Mouse (Mus musculus) liver, embryonic 14.5 days (tissue): Measurements from ENCODE around the gene Rhag. TPM values are rescaled to one million over a fixed set of nuclear protein-coding genes. Genes with fewer than 3 reads are reported as not detected.

ENCODE experiments used
- ATAC-seq: fragments of 200-750 bp; cut with Nextera tagmentation; 2 replicates; pipeline ENCODE4 v1.8.0; 2017; ENCODE audit warnings: moderate number of reproducible peaks, mild to moderate bottlenecking, moderate library complexity; ENCODE audit not compliant: insufficient read depth
- DNase-seq, 3 experiments: peaks; one replicate each; pipeline ENCODE4 v3.0.0-alpha.2; 2012 to 2013; ENCODE audit warnings: low read depth in 3 of 3, low spot score in 3 of 3
- H3K27ac ChIP-seq: fragments of 300-500 bp; sonication (generic); 2 replicates; pipeline ENCODE4 v1.5.1; 2014; ENCODE audit warnings: moderate library complexity, mild to moderate bottlenecking, control low read depth, inconsistent platforms
- H3K27me3 ChIP-seq: fragments of 300-500 bp; sonication (generic); 2 replicates; pipeline ENCODE4 v1.6.1; 2014; ENCODE audit warnings: mild to moderate bottlenecking, low read length, moderate library complexity; ENCODE audit not compliant: control insufficient read depth, insufficient read depth
- H3K36me3 ChIP-seq: fragments of 300-500 bp; sonication (generic); replicated peaks from 2 replicates; pipeline ENCODE4 v1.6.1; 2014; ENCODE audit warnings: low read depth; ENCODE audit not compliant: control insufficient read depth, insufficient read depth
- H3K4me1 ChIP-seq, 2 experiments: fragments of 200-500 bp in 1 of 2; fragments of 300-500 bp in 1 of 2; sonication (generic) in 1 of 2; replicated peaks; 2 replicates each; pipeline ENCODE4 v1.6.1; 2012 to 2014; ENCODE audit warnings: antibody characterized with exemption in 1 of 2, inconsistent platforms in 1 of 2, low read length in 1 of 2; ENCODE audit not compliant: control insufficient read depth in 2 of 2, insufficient read depth in 2 of 2
- H3K4me2 ChIP-seq: fragments of 300-500 bp; sonication (generic); 2 replicates; pipeline ENCODE4 v1.6.1; 2014; ENCODE audit warnings: low read depth, mild to moderate bottlenecking, control low read depth, moderate library complexity
- H3K4me3 ChIP-seq, 2 experiments: fragments of 200-500 bp in 1 of 2; fragments of 300-500 bp in 1 of 2; sonication (generic) in 1 of 2; 2 replicates each; pipeline ENCODE4 v1.5.1; 2012 to 2014; ENCODE audit warnings: low read depth in 2 of 2, low read length in 2 of 2, mild to moderate bottlenecking in 2 of 2, control low read depth in 1 of 2, inconsistent platforms in 1 of 2, moderate library complexity in 1 of 2; ENCODE audit not compliant: insufficient read depth in 1 of 2
- H3K9ac ChIP-seq: fragments of 300-500 bp; sonication (generic); replicated peaks from 2 replicates; pipeline ENCODE4 v1.6.1; 2014; ENCODE audit warnings: mild to moderate bottlenecking, control low read depth, moderate library complexity
- H3K9me3 ChIP-seq: fragments of 300-500 bp; sonication (generic); 2 replicates; pipeline ENCODE4 v1.6.1; 2016; ENCODE audit warnings: low read length, mixed read lengths; ENCODE audit not compliant: control insufficient read depth
- CTCF ChIP-seq: IDR thresholded peaks from 2 replicates; pipeline ENCODE4 v1.5.1; 2016; ENCODE audit warnings: antibody characterized with exemption, low read depth, control low read depth
- EP300 ChIP-seq: IDR thresholded peaks from 2 replicates; pipeline ENCODE4 v1.6.1; 2016; ENCODE audit warnings: antibody characterized with exemption, low read depth
- WGBS: fragments of 180-500 bp; shearing (Covaris S2); extraction: QIAGEN DNeasy Blood & Tissue Kit; methylation state at CpG from one replicate; pipeline ENCODE4 v1.1.7; 2014; ENCODE audit not compliant: insufficient replicate concordance; 5-methylcytosine and 5-hydroxymethylcytosine counted together
- polyA plus RNA-seq, 2 experiments: library from polyadenylated mRNA; depleted of rRNA in 1 of 2; stranded (reverse) in 1 of 2; unstranded in 1 of 2; fragments of >200 nt; fragmentation: Nextera tagmentation in 1 of 2; extraction: Ambion mirVana in 1 of 2; gene quantifications; 2 replicates each; pipeline versions ENCODE4 v1.2.1 to v1.2.3; 2012 to 2014

The Rhag gene
- polyA plus RNA-seq, 2 experiments = 143 to 209 TPM

DNA sequence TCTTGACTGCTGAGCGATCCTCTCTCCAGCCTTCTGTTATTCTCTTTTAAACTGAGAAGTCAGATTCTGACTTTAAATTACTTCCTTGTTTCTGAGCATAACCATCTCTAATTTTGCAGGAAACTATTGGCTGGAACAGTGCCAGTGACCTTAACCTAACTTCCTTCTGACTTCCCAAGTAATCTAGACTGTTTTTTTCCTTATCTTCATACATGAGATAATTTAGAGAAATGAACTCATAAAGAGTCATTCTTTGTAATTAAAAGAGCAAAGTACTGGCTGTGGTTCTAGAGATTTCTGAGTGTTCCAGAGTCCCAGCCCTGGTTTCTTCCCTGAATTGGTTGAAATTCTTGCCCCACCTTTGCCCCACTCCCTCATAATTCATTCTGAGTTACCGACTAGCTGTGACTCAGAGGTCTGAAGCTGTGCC is 62.7 kb downstream of the Rhag start:
- no peak for DNase-seq
- Histone ChIP-seq H3K4me1 (peaks cover 0 to 2% of the 10 kb centered on the region in 2 experiments; a peak in 2 of 4 replicates), H3K27ac (no peak overlapping the region), H3K4me2 (no peak overlapping the region), H3K27me3 (no peaks in the 10 kb centered on the region), H3K9me3 (no peaks in the 10 kb centered on the region), H3K4me3 (no peak overlapping the region), H3K9ac (no peak overlapping the region), H3K36me3 (no peaks in the 10 kb centered on the region)
- WGBS = 20% methylated on average over 2 of the region's 2 CpGs
- no peak for ATAC-seq
- TF ChIP-seq CTCF (no peak), EP300 (no peak)

DNA sequence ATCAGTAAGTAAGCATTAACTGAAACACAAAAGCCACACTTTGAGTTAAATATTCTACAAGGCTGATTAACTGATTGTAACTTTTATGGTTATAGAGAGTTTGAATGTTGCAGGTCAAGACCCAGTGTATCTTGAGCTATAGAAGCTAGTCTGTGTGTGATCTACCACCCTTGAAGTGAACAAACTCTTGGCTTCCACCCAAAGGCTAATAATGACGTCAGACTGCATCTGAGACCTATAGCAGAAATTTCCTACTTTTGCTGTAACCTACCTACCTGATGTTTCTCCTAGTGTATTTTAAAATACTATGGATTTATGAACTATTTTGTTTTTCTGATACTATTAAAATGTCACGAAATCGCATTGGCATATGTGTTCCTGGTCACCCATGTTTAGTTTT is 63.8 kb downstream of the Rhag start:
- WGBS = 64% methylated on average over 3 of the region's 3 CpGs
- Histone ChIP-seq H3K4me3 (no peak overlapping the region), H3K9me3 (no peaks in the 10 kb centered on the region), H3K27ac (no peak overlapping the region), H3K4me2 (no peak overlapping the region), H3K9ac (no peak overlapping the region), H3K4me1 (peaks cover 0 to 4% of the 10 kb centered on the region in 2 experiments; a peak in 2 of 4 replicates), H3K36me3 (no peaks in the 10 kb centered on the region), H3K27me3 (no peaks in the 10 kb centered on the region)
- TF ChIP-seq CTCF (no peak), EP300 (no peak)
- DNase-seq = no peak
- ATAC-seq = no peak

DNA sequence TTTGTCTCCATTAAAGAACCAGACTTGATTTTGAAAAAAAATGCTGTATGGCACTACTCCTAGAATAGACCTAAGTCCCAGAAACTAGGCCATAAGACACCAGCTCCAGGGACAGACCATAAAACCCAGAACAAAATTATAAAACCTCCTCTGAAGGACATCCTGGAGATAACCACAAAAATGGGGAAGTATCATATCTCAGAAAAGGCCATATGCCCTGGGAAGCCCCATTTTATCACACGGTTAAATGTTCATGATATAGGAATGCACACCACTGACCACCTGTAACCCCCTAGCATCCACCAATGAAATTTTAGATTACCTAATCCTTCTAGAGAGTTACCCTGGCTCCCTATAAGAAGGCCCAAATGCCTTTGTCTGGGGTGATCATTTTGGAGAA is 64.6 kb downstream of the Rhag start:
- WGBS = 42% methylated on average over 1 of the region's 1 CpGs
- Histone ChIP-seq H3K9me3 (no peaks in the 10 kb centered on the region), H3K27me3 (no peaks in the 10 kb centered on the region), H3K36me3 (no peaks in the 10 kb centered on the region), H3K4me2 (no peak overlapping the region), H3K4me1 (peaks cover 0 to 5% of the 10 kb centered on the region in 2 experiments; a peak in 2 of 4 replicates), H3K27ac (no peak overlapping the region), H3K9ac (no peak overlapping the region), H3K4me3 (no peak overlapping the region)
- ATAC-seq (no peak), DNase-seq (no peak)
- TF ChIP-seq EP300 (no peak), CTCF (no peak)

DNA sequence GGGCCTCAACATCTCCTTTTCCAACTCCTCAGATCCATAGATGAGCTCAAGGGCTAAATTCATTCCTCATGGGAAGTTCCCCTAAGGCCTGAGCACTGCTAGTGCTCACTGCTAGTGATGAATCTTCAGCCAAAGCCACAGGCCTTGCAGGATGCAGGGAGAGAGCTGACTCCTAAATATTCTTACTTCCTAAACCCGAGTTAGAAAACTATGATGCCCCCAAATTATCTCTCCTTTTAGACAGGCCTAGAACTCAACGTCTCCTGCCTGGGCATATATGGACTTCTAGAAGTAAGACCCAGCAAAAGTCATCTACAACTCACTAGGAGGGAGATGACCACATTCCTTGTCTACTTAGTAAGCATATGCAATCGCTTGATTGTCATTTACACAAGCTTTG is 66.8 kb downstream of the Rhag start:
- WGBS = 23% methylated on average over 3 of the region's 3 CpGs
- Histone ChIP-seq H3K9me3 (no peaks in the 10 kb centered on the region), H3K4me3 (no peak overlapping the region), H3K27ac (no peak overlapping the region), H3K27me3 (no peaks in the 10 kb centered on the region), H3K36me3 (no peaks in the 10 kb centered on the region), H3K4me2 (peak overlapping the region; percentile 77; the same call in 1 of the 2 replicates), H3K4me1 (peaks cover 0 to 5% of the 10 kb centered on the region in 2 experiments; a peak in 2 of 4 replicates), H3K9ac (no peak overlapping the region)
- ATAC-seq (no peak), DNase-seq (no peak)
- no peak for TF ChIP-seq EP300
- TF ChIP-seq CTCF = no peak

DNA sequence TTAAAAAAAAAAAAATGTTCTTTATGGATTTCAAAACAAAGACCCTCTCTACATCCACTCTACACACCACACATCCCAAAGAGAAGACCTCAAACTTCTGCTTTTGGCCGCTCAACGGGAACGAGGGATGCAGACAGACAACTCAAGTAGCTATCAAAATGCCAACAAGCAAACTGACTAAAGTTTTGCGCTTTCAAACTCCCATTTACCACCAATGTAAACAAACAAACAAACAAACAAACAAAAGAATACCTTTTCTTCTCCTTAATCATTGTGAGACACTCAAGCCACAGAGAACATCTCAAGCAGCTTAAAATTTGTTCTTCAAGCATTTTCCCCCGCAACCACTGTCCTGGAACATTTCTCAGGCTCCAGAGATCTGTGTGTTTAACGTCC is 68.6 kb downstream of the Rhag start:
- no peaks in the 10 kb centered on the region for H3K36me3 ChIP-seq
- no peak for TF ChIP-seq CTCF
- TF ChIP-seq EP300 = no peak
- H3K27me3 ChIP-seq = no peaks in the 10 kb centered on the region
- DNase-seq (no peak), ATAC-seq (no peak)
- no peaks in the 10 kb centered on the region for H3K9me3 ChIP-seq
- peak overlapping the region; percentile 77 for H3K4me2 ChIP-seq
- peak overlapping the region; percentile 79 for H3K9ac ChIP-seq
- whole genome bisulfite sequencing = 1% methylated on average over 6 of the region's 6 CpGs
- H3K27ac ChIP-seq = no peak overlapping the region
- H3K4me1 ChIP-seq = peaks cover 0 to 4% of the 10 kb centered on the region in 2 experiments; a peak in 2 of 4 replicates
- peak overlapping the region; percentile 87 to 91 for H3K4me3 ChIP-seq
